Mouse (Mus musculus) ES-Bruce4 (cell line): ENCODE measurements around the gene Map3k4.
"Not testable (repeated sequence)": the region's sequence is repeated elsewhere in the genome, so short reads cannot be mapped to it uniquely, and the experiment has no call there.

Experiments used
- CTCF ChIP-seq: IDR thresholded peaks from one replicate; pipeline ENCODE4 v1.8.1; 2011; ENCODE audit warnings: low read depth, low read length
- POLR2A ChIP-seq: IDR thresholded peaks from one replicate; pipeline ENCODE4 v1.8.1; 2011; ENCODE audit warnings: low read length; ENCODE audit not compliant: insufficient read depth

DNA sequence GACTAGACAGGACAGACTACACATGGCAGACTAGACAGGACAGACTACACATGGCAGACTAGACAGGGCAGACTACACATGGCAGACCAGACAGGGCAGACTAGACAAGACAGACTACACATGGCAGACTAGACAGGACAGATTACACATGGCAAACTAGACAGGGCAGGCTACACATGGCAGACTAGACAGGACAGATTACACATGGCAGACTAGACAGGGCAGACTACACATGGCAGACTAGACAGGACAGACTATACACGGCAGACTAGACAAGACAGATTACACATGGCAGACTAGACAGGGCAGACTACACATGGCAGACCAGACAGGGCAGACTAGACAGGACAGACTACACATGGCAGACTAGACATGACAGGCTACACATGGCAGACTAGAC is 28.8 kb downstream of the Map3k4 start:
- TF ChIP-seq CTCF, POLR2A: not testable (repeated sequence)
